Mouse (Mus musculus): Measurements from ENCODE around the gene Ranbp17.

- TF ChIP-seq EP300 (optimal IDR thresholded peaks at IDR 0.05) = no peak
- no peak for TF ChIP-seq CTCF (IDR thresholded peaks at IDR 0.05; ENCODE audit: low read depth)
These were observed 273.3 kb downstream of the Ranbp17 start for GRCm38 (mm10) chr11:33240295-33240694.

Measured in stomach, postnatal 0 days (tissue).